Mouse (Mus musculus): Measurements from ENCODE around the gene Nectin2. TPM values are rescaled to one million over a fixed set of nuclear protein-coding genes. Genes with fewer than 3 reads are reported as not detected.

Gene Nectin2
- polyA plus RNA-seq, 1 experiment from 2014 or later = 52.5 TPM

DNA sequence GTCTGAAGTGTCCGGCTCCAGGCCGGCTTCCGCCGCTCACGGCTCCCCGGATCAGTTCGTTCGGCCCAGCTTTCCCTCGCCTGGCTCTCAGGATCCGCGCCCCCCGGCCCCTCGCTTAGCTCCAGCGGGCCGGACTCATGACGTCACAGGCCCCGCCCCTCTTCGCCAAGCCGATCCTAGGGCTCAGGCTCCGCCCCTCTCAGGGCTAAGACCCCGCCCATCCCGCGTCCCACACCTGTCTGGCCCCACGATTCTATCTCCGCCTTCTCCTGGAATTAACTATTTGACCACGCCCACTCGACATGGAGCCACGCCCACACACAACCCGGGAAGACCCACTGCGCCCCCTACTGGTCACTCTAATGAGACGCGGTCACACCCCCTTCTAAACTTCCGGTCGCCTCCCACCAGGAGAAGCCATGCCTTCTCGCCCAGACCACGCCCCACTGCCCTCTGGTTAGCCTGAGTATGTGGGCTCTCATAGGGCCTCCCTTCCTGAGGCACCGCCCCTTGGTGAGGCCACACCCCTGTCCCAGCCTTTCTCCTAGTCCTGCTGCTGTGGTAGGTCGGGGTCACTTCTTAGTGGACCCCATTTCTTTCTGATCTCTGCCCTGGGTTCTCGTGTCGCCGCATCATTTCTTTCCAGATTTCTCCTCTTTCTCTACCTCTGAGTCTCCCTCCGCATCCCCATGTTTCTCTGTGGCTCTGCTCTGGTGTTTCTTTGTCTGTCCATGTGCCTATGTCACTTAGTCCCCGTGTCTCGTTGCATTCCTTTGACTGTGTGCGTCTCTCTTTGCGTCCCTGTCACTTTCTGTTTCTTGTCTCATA is 680 bp downstream of the Nectin2 start:
- under 1% methylated on average over 41 of the region's 46 CpGs for WGBS
- H3K27me3 ChIP-seq (ENCODE audit: control insufficient read depth, insufficient read depth, low read length) = no peaks in the 10 kb centered on the region
- peak overlapping the region; percentile 80 for H3K9ac ChIP-seq (ENCODE audit: low read depth, low read length)
- peak overlapping the region; percentile 74 for H3K4me2 ChIP-seq (replicated peaks; ENCODE audit: low read depth, low read length)
- DNase-seq (ENCODE audit: low spot score) = peak; percentile 99
- H3K36me3 ChIP-seq (ENCODE audit: control insufficient read depth, insufficient read depth, low read length) = no peaks in the 10 kb centered on the region
- peak overlapping the region; percentile 68 for H3K4me3 ChIP-seq (ENCODE audit: low read depth, low read length)
- H3K9me3 ChIP-seq (ENCODE audit: control insufficient read depth, low read length) = no peaks in the 10 kb centered on the region
- peak; percentile 96 for ATAC-seq (ENCODE audit: low FRiP score)
- peak overlapping the region; percentile 61; the same call in 1 of the 2 replicates for H3K27ac ChIP-seq (ENCODE audit: low read depth, low read length)
- H3K4me1 ChIP-seq (replicated peaks; ENCODE audit: control insufficient read depth, insufficient read depth, low read length) = no peaks in the 10 kb centered on the region; the same call in 1 of the 2 replicates

DNA sequence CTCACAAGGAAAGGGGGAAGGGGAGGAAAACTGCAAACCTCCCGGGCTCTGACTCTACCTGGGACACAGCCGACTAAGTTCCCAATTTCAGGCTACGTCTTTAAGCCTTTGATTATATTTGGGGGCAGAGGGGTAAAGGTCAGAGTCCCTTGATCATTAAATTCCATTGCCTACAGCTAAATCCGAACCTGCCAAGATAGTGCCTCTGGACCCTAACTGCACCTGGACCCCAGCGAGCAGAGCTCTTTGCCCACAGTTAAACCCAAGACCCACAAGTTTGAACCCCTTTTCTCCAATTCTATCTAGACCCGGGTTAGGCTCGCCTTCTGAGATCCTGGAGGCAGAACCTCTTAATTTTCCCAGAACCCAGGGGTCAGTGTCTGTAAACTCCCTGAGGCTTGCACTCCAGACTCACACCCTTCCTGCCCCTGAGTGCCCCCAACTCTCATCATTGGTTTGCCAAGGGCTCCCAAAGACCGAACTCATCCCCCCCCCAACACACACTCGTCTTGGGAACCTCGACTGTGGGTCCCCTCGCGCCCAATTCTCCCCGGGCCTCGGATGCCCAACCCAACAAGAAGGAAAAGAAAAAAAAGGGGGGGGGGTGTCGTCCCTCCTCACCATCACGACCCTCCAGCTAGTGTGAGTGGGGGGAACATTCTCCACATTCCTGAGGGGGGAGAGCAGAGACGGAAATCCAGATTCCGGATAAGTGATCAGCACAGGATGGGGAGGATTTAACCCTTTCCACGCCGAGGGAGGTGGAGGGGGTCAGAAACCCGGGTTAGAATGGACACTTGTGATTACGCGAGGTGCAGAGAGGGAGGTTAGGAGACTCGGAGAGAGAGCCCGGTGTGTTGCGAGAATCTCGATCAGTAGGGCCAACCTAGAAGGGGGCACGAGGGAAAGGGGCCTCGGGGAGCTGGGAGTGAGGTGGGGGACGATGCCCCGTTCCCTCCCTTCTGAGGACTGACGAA is 1.8 kb downstream of the Nectin2 start:
- H3K4me2 ChIP-seq (replicated peaks; ENCODE audit: low read depth, low read length) = peak overlapping the region; percentile 74
- peak overlapping the region; percentile 80 for H3K9ac ChIP-seq (ENCODE audit: low read depth, low read length)
- ATAC-seq (ENCODE audit: low FRiP score) = peak; percentile 8
- peak overlapping the region; percentile 68 for H3K4me3 ChIP-seq (ENCODE audit: low read depth, low read length)
- peak overlapping the region; percentile 61; the same call in 1 of the 2 replicates for H3K27ac ChIP-seq (ENCODE audit: low read depth, low read length)
- H3K36me3 ChIP-seq (ENCODE audit: control insufficient read depth, insufficient read depth, low read length) = no peaks in the 10 kb centered on the region
- H3K9me3 ChIP-seq (ENCODE audit: control insufficient read depth, low read length) = no peaks in the 10 kb centered on the region
- peak; percentile 75 for DNase-seq (ENCODE audit: low spot score)
- H3K27me3 ChIP-seq (ENCODE audit: control insufficient read depth, insufficient read depth, low read length) = no peaks in the 10 kb centered on the region
- H3K4me1 ChIP-seq (replicated peaks; ENCODE audit: control insufficient read depth, insufficient read depth, low read length) = no peaks in the 10 kb centered on the region; the same call in 1 of the 2 replicates
- under 1% methylated on average over 32 of the region's 32 CpGs for WGBS

DNA sequence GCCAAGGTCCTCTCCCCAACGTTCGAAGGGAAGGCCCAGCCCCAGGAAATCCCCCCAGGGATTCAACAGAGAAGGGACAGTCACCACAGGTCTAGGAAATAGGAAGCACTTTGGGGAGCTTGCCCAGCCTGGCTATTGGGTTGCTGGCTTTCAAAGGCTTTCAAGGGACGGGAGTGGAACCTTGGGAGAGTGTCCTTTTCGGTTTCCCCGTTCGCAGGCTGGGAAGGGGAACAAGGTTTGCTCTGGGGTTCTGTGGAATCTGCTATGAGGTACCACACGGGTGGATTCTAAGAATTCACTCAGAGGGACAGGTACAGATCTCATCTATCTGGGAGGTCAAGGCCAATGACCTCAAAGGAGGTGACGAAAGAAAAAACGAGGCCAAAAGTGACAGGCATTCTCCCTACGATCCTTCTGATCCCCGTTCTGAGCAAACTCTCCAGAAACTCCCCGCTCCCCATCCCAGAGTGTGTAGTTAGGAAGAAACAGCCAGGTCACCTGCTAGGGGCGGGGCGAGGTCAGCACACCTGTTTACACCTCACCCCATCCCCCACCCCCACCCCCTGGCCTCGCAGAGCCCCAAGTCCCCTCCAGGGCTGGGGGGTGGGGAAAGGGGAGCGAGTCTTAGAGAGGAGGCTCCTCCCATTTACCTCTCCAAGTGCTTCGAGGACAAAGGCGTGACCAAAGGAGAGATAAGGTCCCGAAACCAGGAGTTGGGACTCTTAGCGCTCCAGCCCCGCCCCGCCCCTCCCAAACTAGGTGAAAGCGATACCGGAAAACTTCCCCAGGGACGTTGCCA is 2.7 kb downstream of the Nectin2 start:
- Histone ChIP-seq H3K9me3 (ENCODE audit: control insufficient read depth, low read length) (no peaks in the 10 kb centered on the region), H3K27ac (ENCODE audit: low read depth, low read length) (no peak overlapping the region), H3K27me3 (ENCODE audit: control insufficient read depth, insufficient read depth, low read length) (no peaks in the 10 kb centered on the region), H3K36me3 (ENCODE audit: control insufficient read depth, insufficient read depth, low read length) (no peaks in the 10 kb centered on the region), H3K9ac (ENCODE audit: low read depth, low read length) (peak overlapping the region; percentile 80; the same call in 1 of the 2 replicates), H3K4me3 (ENCODE audit: low read depth, low read length) (peak overlapping the region; percentile 68), H3K4me1 (replicated peaks; ENCODE audit: control insufficient read depth, insufficient read depth, low read length) (no peaks in the 10 kb centered on the region; the same call in 1 of the 2 replicates), H3K4me2 (replicated peaks; ENCODE audit: low read depth, low read length) (peak overlapping the region; percentile 74)
- no peak for ATAC-seq (ENCODE audit: low FRiP score)
- 2% methylated on average over 25 of the region's 25 CpGs for WGBS
- DNase-seq (ENCODE audit: low spot score) = no peak

DNA sequence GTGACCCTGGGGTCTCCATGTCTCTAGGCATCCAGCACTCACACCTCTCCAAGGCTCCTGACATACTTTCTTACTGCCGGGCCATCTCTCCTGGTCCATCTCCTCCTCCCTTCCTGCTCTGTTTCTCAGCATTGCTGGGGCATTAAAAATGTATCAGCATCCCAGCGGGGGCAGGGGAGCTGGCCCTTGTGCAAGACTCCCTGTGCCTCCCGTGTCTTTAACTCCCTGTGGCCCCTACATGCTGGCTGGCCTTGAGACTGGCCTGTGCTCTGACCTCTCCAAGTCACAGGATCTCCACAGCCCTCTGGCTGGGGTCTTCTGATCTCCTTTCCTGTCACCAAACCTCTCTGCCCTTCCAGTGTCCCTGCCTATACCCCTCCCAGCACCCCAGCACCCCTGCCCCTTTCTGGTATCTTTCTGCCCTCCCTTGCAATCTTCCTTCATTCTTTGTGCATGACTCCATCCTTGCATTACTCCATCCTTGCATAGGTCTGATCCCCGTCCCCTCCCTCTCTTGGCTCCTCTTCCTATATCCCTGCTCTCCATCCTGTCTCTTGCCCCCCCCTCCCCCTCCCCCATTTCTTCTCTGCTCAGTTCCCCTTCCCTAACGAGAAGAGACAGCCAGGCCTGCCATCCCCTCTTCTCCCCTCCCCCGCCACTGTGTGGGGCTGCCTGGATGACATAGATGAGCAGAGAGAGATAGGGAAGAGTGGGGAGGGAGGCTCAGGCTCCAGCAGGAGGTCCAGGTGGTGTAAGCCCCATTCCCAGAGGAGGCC is 3.7 kb downstream of the Nectin2 start:
- Histone ChIP-seq H3K9ac (ENCODE audit: low read depth, low read length) (no peak overlapping the region), H3K9me3 (ENCODE audit: control insufficient read depth, low read length) (no peaks in the 10 kb centered on the region), H3K36me3 (ENCODE audit: control insufficient read depth, insufficient read depth, low read length) (no peaks in the 10 kb centered on the region), H3K4me1 (replicated peaks; ENCODE audit: control insufficient read depth, insufficient read depth, low read length) (peaks cover 3% of the 10 kb centered on the region; the same call in 1 of the 2 replicates), H3K27ac (ENCODE audit: low read depth, low read length) (no peak overlapping the region), H3K4me2 (replicated peaks; ENCODE audit: low read depth, low read length) (peak overlapping the region; percentile 74), H3K4me3 (ENCODE audit: low read depth, low read length) (peak overlapping the region; percentile 68; the same call in 1 of the 2 replicates), H3K27me3 (ENCODE audit: control insufficient read depth, insufficient read depth, low read length) (no peaks in the 10 kb centered on the region)
- DNase-seq (ENCODE audit: low spot score) (peak; percentile 30), ATAC-seq (ENCODE audit: low FRiP score) (no peak)
- WGBS = 37% methylated on average over 6 of the region's 6 CpGs

DNA sequence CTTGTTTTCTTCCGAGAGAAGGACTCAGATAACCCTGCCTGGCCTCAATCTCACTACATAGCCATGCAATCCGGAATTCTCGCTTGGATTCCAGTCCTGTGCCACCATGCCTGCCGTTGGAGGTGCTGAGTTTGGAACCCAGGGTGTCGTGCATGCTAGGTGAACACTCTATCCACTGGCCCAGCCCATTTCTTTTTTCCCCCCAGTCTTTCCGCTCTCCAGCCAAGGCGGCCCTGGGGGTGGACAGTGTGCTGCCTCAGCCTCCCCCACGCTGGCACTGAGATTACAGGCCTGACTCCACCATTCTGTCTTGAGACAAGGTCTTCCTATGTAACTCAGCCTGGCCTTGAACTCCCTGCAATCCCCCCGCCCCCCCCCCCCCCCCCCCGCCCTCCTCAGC is 4.3 kb downstream of the Nectin2 start:
- H3K4me2 ChIP-seq (replicated peaks; ENCODE audit: low read depth, low read length) = no peak overlapping the region
- no peaks in the 10 kb centered on the region for H3K27me3 ChIP-seq (ENCODE audit: control insufficient read depth, insufficient read depth, low read length)
- DNase-seq (ENCODE audit: low spot score) (no peak), ATAC-seq (ENCODE audit: low FRiP score) (no peak)
- H3K9me3 ChIP-seq (ENCODE audit: control insufficient read depth, low read length) = no peaks in the 10 kb centered on the region
- H3K4me3 ChIP-seq (ENCODE audit: low read depth, low read length) = no peak overlapping the region
- no peak overlapping the region for H3K27ac ChIP-seq (ENCODE audit: low read depth, low read length)
- peaks cover 3% of the 10 kb centered on the region; the same call in 1 of the 2 replicates for H3K4me1 ChIP-seq (replicated peaks; ENCODE audit: control insufficient read depth, insufficient read depth, low read length)
- no peak overlapping the region for H3K9ac ChIP-seq (ENCODE audit: low read depth, low read length)
- WGBS = 86% methylated on average over 8 of the region's 10 CpGs
- H3K36me3 ChIP-seq (ENCODE audit: control insufficient read depth, insufficient read depth, low read length) = no peaks in the 10 kb centered on the region

DNA sequence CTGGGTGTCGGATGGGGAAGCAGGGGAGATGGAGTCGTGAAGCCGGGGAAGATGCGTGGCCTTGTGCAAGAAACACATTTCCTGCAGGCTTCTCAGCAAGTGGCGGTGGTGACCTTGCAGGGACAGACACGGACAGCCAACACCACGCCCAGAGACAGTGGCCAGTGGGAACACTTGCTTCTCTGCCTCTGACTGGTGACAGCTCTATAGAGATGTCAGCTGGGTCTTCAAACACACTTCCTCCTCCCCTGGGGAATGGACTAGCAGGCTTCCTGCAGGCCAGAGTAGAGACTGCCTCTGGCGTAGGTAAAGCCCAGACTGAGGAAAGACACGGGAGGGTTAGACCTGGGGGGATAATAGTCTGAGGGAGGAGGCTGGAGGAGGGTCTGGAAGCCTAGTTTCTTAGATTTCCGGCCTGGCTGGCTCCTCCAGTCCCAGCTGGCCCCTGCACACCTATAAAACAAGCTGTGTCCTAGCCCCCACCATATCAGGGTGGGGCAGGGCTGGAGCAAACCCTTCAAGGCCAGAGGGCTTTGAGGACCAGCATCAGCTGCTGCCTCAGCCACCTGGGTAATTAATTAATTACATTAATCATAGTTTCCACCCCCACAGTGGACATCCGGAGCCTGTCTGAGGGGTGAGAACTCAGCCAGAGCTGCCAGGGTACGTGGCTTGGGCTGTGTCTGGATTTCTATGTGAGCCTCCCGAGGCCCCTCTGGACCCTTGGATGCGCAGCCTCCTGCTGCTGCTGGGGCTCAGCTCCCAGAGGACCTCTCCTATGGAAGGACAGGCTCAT is 5.5 kb downstream of the Nectin2 start:
- H3K4me2 ChIP-seq (replicated peaks; ENCODE audit: low read depth, low read length) = no peak overlapping the region
- H3K27me3 ChIP-seq (ENCODE audit: control insufficient read depth, insufficient read depth, low read length) = no peaks in the 10 kb centered on the region
- 60% methylated on average over 14 of the region's 14 CpGs for WGBS
- ATAC-seq (ENCODE audit: low FRiP score) = no peak
- DNase-seq (ENCODE audit: low spot score) = no peak
- no peaks in the 10 kb centered on the region for H3K9me3 ChIP-seq (ENCODE audit: control insufficient read depth, low read length)
- H3K4me1 ChIP-seq (replicated peaks; ENCODE audit: control insufficient read depth, insufficient read depth, low read length) = peaks cover 3% of the 10 kb centered on the region; the same call in 1 of the 2 replicates
- H3K4me3 ChIP-seq (ENCODE audit: low read depth, low read length) = no peak overlapping the region
- no peak overlapping the region for H3K9ac ChIP-seq (ENCODE audit: low read depth, low read length)
- H3K27ac ChIP-seq (ENCODE audit: low read depth, low read length) = peak overlapping the region; percentile 30
- no peaks in the 10 kb centered on the region for H3K36me3 ChIP-seq (ENCODE audit: control insufficient read depth, insufficient read depth, low read length)

DNA sequence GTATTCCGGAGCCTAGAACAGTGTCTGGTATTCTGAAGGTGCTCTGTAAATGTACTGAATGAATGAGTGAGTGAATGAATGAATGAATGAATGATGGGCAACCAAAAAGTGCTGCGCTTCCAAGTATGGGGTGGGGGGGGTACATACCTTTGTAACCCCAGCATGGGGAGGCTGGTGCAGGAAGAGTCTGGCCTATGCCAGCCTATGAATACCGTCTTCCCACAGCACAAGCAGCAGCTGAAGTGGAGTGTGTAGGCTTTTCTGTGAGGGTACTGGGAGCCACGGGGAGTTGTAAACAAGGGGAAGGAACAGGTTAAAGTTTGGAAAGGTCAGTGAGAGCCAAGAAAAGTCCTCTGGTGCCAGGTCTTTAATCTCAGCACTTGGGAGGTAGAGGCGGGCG is 6.5 kb downstream of the Nectin2 start:
- H3K9me3 ChIP-seq (ENCODE audit: control insufficient read depth, low read length) = no peaks in the 10 kb centered on the region
- no peak overlapping the region for H3K9ac ChIP-seq (ENCODE audit: low read depth, low read length)
- DNase-seq (ENCODE audit: low spot score) (no peak), ATAC-seq (ENCODE audit: low FRiP score) (no peak)
- WGBS = 89% methylated on average over 6 of the region's 6 CpGs
- no peaks in the 10 kb centered on the region for H3K27me3 ChIP-seq (ENCODE audit: control insufficient read depth, insufficient read depth, low read length)
- H3K36me3 ChIP-seq (ENCODE audit: control insufficient read depth, insufficient read depth, low read length) = no peaks in the 10 kb centered on the region
- no peak overlapping the region for H3K4me2 ChIP-seq (replicated peaks; ENCODE audit: low read depth, low read length)
- H3K4me3 ChIP-seq (ENCODE audit: low read depth, low read length) = no peak overlapping the region
- peaks cover 3% of the 10 kb centered on the region; the same call in 1 of the 2 replicates for H3K4me1 ChIP-seq (replicated peaks; ENCODE audit: control insufficient read depth, insufficient read depth, low read length)
- no peak overlapping the region for H3K27ac ChIP-seq (ENCODE audit: low read depth, low read length)

Data from hindbrain, embryonic 11.5 days (tissue).